Mouse (Mus musculus): ENCODE results near the gene Stk33. TPM values are rescaled to one million over a fixed set of nuclear protein-coding genes. Genes with fewer than 3 reads are reported as not detected.
"Not testable (repeated sequence)": the region's sequence is repeated elsewhere in the genome, so short reads cannot be mapped to it uniquely, and the experiment has no call there.

Stk33 gene
- total RNA-seq, 2 experiments from 2014 or later: not detected

DNA sequence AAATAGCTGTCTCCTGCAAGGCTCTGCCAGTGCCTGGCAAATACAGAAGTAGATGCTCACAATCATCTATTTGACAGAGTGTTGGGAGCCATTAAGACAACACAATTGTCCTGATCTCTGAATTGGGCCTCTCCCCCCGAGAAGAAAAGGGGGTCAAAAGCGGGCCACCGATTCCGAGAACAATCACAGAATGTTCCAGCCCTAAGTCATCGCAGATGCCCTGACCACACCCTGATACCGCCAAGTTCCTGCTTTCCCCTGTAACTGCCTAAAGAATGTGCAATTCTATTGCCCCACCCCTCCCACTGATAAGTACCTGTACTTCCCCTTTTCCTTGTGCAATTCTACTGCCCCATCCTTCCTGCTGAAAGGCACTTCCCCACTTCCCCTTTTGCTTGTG, 65.3 kb downstream of the Stk33 start:
- not testable (repeated sequence) for ATAC-seq (replicated peaks; ENCODE audit: low FRiP score, low TSS enrichment, poor library complexity, severe bottlenecking)

DNA sequence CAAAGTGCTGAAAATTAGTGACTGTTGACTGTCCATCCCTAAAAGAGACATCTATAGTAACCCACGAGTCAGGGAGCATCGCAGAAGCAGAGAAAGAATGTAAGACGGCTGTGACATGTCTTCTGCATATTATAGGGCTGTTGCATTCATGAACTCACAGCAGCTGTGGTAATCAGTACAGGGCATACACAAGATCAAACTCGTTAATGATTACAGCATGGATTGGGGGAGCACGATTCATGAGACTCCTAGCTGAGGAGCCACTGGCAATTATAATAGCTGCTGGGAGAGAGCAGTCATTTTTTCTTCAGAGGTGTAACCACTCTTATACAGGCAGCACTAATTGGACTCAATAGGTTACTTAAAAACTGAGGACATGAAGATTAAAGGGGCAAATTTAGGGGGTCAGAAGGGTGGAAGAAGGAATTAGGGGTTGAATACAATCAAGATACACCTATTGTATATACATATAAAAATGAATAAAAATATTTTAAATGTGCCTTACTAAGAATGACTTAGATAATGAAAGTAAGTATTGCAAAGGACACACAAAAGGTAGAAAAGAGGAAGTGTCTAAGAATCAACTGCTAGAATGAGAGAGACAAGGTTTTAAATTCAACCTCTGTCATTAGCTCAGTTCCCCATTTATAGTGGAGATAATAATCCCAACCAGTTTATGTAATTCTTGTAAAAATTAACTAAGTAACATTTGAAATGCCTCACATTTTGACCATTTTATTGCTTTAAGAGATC, 80.3 kb downstream of the Stk33 start:
- no peak for ATAC-seq (replicated peaks; ENCODE audit: low FRiP score, low TSS enrichment, poor library complexity, severe bottlenecking)

DNA sequence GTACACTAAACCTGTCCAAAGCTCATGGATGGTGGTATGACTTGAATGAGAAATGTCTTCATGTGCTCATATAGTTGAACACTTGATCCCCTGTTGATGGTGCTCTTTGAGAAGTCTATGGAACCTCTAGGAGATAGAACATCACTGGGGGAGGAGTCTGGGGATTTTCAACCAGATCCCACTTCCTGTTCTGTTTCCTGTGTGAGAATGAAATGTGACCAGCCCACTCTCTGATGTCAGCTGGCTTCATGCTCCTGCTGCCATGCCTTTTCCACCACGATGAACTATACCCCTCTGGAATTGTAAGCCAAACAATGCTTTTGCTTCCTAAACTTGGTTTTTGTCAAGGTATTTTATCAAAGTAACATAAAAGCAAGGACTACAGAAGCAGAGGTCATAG, 81.0 kb downstream of the Stk33 start:
- ATAC-seq (replicated peaks; ENCODE audit: low FRiP score, low TSS enrichment, poor library complexity, severe bottlenecking): no peak

DNA sequence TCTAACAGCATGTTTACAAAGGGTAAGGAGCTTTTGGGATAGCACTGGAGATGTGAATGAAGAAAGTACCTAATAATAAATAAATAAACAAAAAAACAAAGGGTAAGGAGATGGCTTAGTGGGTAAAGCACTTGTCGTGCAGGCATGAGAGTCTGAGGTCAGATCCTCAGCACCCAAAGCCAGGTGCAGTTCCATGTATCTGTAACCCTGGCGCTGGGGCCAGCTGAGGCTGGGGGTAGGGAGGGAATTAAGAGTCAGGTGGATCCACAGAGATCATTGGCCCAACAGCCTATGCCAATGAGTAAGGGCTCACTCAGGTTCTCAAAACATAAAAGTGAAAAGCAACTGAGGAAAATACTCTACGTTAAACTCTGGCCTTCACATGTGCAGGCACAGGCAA, 91.6 kb downstream of the Stk33 start:
- ATAC-seq (replicated peaks; ENCODE audit: low FRiP score, low TSS enrichment, poor library complexity, severe bottlenecking): no peak

DNA sequence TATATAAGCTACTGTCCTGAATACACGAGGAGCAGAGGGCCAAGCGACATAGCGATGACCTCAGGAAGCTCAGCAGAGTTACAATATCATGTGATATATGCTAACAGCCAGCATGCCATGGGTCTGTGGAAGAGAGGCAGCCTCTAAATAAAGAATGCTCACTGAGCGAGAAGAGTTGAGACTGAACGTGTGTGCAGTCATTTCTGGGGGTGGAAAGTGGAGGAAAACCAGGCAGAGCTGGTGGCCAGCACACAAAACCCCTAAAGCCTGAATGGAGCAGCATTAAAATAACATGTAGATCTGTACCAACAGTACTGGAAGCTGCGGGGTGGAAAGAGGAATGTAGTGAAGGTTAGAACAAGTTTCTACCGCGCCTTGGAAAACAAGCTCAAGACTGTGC, 107.2 kb downstream of the Stk33 start:
- ATAC-seq (replicated peaks; ENCODE audit: low FRiP score, low TSS enrichment, poor library complexity, severe bottlenecking): no peak

DNA sequence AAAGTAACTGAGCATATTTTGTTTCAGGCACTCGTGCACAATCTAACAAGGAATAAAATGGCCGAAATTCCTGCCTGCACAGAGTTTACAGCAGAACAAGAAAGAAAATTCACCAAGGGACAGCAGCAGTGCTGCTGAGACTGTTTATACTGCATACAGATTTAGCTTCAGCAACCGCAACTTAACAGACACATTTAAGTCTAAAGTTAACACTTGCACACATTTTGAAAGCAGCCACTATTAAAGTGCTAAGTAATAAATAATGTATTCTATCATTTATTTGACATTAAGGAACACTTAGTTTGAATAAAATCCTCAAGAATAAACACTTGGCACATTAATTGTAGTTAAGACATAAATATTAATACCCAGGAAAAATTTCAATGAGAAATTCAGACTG, 110.1 kb downstream of the Stk33 start:
- ATAC-seq (replicated peaks; ENCODE audit: low FRiP score, low TSS enrichment, poor library complexity, severe bottlenecking): no peak

DNA sequence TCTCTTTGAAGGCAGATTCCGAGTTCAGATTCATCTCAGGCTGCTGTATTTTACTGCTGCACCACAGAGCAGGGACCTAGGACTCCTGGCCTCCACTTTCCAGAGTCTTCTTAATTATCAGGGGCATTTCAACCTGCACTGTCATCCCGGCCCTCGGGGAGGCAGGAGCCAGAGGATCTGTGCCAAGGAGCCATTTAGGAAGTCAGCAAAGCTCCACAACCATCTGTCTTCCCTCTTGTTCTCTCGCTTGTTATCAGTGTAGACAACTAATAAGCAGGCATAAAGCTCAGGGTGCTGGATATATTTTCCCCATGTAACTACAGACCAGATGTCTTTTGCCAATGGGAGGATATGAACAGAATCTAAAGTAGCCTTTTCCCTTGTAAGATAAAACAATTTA, 112.1 kb downstream of the Stk33 start:
- ATAC-seq (replicated peaks; ENCODE audit: low FRiP score, low TSS enrichment, poor library complexity, severe bottlenecking): no peak

DNA sequence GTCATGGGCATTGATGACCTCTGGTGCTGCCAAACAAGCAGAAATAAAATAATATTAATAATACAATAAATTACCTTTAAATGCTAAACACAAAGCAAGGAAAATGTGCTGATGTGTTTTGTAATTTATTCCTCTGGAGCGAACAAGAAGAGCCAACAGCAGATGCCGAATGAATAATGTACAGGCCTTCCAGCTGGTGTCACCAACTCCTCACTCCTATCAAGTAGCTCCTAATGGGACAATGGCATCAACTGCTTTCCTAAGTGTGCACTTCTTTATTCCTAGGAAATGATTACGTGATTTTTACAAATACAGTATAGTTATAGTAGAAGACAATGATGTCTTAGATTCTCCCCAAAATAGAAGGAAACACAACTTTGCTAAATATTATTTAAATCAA, 113.2 kb downstream of the Stk33 start:
- no peak for ATAC-seq (replicated peaks; ENCODE audit: low FRiP score, low TSS enrichment, poor library complexity, severe bottlenecking)

DNA sequence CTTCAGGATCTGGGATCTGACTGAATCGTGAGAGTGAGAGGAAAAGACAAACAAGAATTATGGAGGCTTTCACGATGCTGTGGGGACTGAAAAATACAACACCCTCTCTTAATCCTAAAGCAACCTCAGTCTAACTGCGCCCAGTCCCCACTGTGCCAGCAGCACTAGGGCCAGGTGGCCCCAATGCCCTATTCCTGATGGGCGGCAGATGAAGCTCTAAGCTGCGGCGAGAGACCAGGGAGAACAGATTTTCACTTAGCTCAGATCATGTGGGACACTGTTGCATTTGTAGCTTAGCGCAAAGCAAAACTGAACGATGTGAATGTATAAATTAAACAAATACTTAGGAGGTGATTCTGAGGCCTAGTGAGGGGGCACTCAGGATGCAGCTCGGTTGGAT, 113.7 kb downstream of the Stk33 start:
- ATAC-seq (replicated peaks; ENCODE audit: low FRiP score, low TSS enrichment, poor library complexity, severe bottlenecking): no peak

DNA sequence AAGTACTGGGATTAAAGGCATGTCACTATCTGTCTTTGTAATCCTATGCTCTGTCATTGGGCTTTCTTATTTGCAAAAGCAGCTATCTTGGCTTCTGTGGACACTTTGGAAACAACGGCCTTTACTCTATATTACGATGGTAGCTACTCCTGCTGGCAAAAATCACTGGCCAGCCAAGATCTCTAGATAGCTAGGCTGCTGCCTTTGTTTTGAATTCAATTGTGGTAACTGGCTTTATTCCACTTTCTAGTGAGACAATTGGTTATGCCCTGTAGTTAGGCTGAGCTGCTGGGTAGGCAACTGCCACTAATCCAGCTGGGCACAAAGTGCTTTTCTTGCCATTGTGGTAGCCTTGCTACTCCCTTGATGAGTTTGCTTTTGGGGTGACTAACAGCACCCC, 129.4 kb downstream of the Stk33 start:
- no peak for ATAC-seq (replicated peaks; ENCODE audit: low FRiP score, low TSS enrichment, poor library complexity, severe bottlenecking)

DNA sequence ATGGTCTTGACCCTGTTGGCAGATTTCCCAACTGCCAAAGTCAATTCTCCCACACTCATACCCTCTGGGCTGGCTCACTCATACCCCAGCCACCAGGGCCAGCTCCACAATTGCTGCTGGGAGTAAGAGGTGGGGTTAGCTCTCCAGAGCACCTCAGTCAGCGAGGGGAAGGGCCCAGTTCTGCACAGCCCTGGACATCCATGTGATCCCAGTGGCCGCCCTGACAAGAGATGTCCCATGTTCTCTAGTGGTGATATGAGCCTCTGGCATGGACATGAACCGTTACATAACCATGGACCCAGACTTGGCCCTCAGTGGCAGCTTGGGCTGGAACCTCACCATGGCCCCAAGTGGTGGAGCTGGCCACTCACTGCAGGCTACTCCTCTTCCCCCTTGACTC, 143.1 kb downstream of the Stk33 start:
- ATAC-seq (replicated peaks; ENCODE audit: low FRiP score, low TSS enrichment, poor library complexity, severe bottlenecking): no peak

DNA sequence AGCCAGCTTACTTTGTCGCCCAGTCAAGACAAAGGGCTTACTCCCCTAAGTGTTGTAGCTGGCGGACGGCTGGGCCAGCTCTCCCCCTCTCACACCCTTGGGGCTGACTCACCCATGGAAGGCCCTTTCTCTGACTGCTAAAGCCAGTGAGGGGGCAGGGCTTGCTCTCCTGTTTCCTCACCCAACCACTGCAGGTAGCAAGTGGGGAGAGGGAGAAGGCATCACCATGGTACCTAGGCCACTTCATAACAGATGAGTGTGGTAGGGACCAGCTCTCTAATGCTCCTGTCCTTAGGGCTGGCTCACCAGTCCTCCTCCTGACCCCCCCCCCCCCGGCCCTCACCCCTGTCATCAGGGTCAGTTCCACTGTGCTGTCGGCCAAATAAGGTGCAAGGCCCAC, 143.5 kb downstream of the Stk33 start:
- no peak for ATAC-seq (replicated peaks; ENCODE audit: low FRiP score, low TSS enrichment, poor library complexity, severe bottlenecking)

DNA sequence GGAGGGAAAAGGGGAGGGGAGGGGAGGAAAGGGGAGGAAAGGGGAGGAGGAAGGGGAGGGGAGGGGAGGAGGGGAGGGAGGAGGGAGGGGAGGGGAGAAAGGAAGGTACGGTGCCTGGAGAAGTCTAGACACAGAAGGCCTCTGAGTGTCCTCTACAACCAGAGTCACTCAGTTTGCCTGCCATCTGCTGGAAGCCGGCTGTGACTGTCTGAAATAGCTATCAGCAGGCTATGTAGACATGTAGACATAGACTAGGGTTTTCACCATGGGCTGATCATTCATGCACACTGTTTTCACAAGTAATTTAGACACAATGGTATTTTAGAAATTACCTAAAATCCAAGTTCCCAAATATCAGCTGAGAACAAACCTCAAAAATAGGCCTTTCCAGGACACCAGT, 148.4 kb downstream of the Stk33 start:
- no peak for ATAC-seq (replicated peaks; ENCODE audit: low FRiP score, low TSS enrichment, poor library complexity, severe bottlenecking)

DNA sequence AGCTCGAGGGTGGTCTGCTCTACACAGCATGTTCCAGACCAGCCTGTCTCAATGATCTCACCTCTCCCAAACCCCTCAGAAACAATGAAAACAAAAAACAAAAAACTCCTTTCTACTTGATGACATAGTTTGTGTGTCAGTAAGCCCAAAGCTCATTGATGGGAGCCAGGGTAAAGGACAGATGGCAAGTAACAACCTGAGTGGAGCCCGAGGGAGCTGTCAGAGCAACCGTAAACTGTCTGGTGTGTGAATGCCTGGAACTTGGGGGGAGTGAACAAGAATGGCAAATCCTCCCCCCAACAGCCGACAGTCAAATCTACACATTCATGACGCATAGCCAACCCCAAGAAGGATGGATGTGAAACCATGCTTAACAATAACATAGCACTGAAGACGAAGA, 149.8 kb downstream of the Stk33 start:
- ATAC-seq (replicated peaks; ENCODE audit: low FRiP score, low TSS enrichment, poor library complexity, severe bottlenecking): no peak

DNA sequence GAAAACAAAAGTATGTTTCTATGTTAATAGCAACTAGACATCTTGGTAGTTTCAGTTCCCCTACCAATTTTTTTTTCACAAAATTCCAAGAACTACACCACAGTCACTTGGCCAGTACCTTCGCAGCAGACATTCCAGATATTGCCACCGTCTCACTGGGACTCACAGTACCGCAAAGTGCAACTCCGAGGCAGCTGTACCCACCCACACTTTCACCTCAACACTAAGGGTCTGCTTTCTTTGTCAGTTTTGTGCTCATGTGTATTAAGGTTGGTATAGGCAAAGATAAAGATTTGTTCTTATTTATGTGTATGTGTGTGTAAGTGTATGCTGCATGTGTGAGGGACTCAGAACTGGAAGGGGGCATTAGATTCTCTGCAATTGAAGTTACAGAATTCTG, 156.8 kb downstream of the Stk33 start:
- no peak for ATAC-seq (replicated peaks; ENCODE audit: low FRiP score, low TSS enrichment, poor library complexity, severe bottlenecking)

DNA sequence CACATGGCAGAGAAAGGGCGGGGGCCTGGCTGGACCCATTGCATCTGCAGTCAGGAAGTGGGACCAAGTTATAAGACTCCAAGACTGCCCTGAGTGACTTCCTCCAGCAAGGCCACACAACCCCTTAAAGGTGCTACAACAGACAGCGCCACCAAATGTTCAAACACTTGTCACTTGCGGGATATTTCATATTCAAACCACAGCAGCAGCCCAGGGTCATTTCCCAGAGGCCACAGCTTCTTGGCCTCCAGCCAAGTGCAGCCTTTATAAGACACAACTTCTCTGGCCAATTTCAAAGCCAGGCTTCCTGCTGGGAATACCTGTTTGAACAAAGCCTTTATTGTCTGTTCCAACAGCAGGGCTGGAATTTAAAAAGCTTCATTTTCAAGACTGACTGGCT, 162.3 kb downstream of the Stk33 start:
- ATAC-seq (replicated peaks; ENCODE audit: low FRiP score, low TSS enrichment, poor library complexity, severe bottlenecking): no peak

DNA sequence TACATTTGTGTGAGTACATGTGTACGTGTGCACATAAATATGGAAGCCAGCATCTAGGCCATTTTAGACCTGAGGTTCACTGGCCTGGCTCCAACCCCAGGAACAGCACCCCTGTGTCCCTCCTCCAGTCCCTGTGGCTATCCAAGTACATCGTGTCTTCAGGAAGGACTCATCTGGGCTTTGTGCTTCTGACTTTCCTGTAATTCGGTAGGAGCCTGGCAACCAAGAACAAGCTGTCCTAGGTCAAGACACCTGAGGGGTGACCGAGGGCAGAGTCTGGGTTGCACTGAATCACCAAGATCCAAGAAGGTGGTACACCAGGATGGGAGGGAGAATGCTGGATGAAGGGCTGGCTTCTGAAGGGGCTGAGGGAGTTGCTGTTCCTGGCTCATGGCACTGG, 163.0 kb downstream of the Stk33 start:
- ATAC-seq (replicated peaks; ENCODE audit: low FRiP score, low TSS enrichment, poor library complexity, severe bottlenecking): no peak

DNA sequence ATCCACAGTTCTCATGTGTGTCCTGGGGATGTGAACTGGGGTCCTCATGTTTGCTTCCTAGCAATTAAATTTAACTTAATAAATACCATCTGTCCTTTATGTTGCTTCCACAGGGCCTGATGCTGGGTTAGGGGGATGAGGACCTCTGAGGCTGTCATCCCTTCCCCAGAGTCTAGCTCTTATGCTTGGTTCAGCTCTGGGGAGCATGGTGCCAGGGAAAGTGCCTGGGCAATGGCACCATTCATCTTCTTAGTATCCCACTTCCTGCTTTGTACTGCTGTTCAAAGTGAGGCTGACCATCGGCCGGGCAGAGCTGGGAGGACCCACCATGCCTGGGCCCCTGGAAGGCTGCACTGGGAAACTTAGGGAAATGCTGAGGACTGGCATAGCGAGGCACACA, 163.7 kb downstream of the Stk33 start:
- ATAC-seq (replicated peaks; ENCODE audit: low FRiP score, low TSS enrichment, poor library complexity, severe bottlenecking): no peak

DNA sequence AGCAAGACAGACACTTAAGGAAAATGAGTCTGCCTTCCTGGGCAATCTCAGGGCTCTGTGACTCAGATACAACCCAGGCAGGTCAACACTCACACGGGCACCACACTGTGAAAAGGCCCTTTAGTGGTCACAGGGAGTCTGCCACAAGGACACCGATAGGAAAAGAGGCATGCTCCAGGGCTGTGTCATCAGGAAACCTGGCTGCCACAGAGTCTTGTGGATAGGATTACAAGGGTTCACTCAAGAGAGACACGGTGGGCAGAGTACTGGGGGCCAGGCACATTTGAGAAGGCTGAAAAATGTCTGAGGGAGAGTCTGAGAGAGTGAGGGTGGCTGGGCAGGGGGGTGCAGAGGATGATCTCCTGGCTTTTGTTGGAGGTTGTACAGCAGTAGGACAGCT, 164.6 kb downstream of the Stk33 start:
- no peak for ATAC-seq (replicated peaks; ENCODE audit: low FRiP score, low TSS enrichment, poor library complexity, severe bottlenecking)

DNA sequence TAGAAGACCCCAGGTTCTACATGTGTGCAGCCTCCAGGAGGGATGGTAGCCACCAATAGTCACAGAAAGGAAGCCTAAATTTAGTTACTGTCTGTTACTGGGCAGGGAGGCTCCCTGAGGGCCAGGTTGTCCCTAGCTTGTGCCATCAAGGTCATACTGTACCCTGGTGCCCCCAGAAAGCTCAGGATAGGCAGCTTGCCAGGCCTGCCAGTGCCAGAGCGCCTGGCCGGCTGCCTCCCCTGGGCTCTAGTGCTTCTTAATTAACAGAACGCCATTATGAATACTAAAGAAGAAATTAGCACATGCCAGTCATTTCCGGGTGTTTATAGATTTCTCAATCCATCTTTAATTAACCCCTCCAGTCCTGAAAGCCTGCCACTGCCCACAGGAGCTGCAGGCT, 169.8 kb downstream of the Stk33 start:
- no peak for ATAC-seq (replicated peaks; ENCODE audit: low FRiP score, low TSS enrichment, poor library complexity, severe bottlenecking)

DNA sequence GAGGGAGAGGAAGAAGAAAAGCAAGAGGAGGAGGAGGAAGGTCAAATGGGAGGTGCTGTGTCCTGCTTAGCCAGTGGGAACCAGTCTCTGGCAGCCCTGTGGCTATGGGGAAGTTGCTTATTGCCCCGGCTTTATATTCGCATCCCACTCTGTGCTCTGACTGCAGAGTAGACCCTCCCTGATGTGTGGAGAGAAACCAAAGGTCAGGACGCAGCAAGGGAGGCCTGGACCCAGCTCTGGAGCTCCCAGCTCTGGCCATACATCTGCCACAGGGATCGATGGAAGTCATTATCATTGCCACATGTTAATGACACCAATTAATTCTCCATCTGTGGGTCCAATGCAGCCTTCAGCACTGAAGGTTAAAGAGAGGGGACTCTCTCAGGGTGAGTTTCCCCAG, 171.5 kb downstream of the Stk33 start:
- no peak for ATAC-seq (replicated peaks; ENCODE audit: low FRiP score, low TSS enrichment, poor library complexity, severe bottlenecking)

DNA sequence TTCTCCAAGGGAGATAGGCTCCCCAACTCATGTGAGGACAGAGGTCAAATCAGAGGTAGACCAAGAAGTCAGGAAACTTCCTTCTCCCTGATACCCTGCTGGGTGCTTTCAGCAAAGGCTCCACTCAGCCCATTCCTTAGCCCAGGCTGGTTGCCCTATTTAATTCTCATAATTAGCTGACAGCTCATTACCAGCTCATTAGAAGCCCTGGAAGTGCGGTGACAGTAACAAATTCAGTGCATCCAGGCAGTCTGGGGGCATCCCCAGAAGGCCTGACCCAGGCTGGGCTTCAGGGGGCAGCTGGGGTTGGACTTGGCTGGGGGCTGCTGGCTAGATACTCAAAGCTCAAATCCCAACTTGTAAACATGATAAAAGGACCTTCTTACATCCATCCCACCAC, 172.7 kb downstream of the Stk33 start:
- ATAC-seq (replicated peaks; ENCODE audit: low FRiP score, low TSS enrichment, poor library complexity, severe bottlenecking): no peak
